Mouse (Mus musculus) MEL (cell line): Measurements from ENCODE around the gene Vmn1r31. TPM values are rescaled to one million over a fixed set of nuclear protein-coding genes. Genes with fewer than 3 reads are reported as not detected.

Experiments
- DNase-seq: peaks from one replicate; pipeline ENCODE4 v3.0.0; 2011; ENCODE audit warnings: low read depth, low spot score
- H3K27ac ChIP-seq: 2 replicates; pipeline ENCODE4 v1.5.1; 2012; ENCODE audit warnings: low read depth, mild to moderate bottlenecking, control low read depth, low read length, moderate library complexity; ENCODE audit not compliant: control insufficient read depth
- H3K27me3 ChIP-seq, 2 experiments: fragments of 150-350 bp in 1 of 2; sonication (generic) in 1 of 2; 2 replicates each; pipeline ENCODE4 v1.6.1; 2012; ENCODE audit warnings: low read length in 2 of 2, mild to moderate bottlenecking in 2 of 2, improper control_type of control experiment in 1 of 2, moderate library complexity in 1 of 2; ENCODE audit not compliant: insufficient read depth in 2 of 2, control insufficient read depth in 1 of 2
- H3K36me3 ChIP-seq, 2 experiments: 2 replicates each; pipeline ENCODE4 v1.6.1; 2012 to 2014; ENCODE audit warnings: low read length in 2 of 2, improper control_type of control experiment in 1 of 2, inconsistent platforms in 1 of 2, mild to moderate bottlenecking in 1 of 2; ENCODE audit not compliant: insufficient read depth in 2 of 2, control insufficient read depth in 1 of 2
- H3K4me1 ChIP-seq, 2 experiments: fragments of 150-350 bp in 1 of 2; sonication (generic) in 1 of 2; 2 replicates each; pipeline ENCODE4 v1.6.1; 2012; ENCODE audit warnings: low read length in 2 of 2, improper control_type of control experiment in 1 of 2, mild to moderate bottlenecking in 1 of 2; ENCODE audit not compliant: insufficient read depth in 2 of 2, control insufficient read depth in 1 of 2
- H3K4me3 ChIP-seq, 2 experiments: fragments of 150-350 bp in 1 of 2; sonication (generic) in 1 of 2; 2 replicates each; pipeline ENCODE4 v1.5.1; 2012; ENCODE audit warnings: low read depth in 2 of 2, low read length in 2 of 2, mild to moderate bottlenecking in 2 of 2, moderate library complexity in 2 of 2, control low read depth in 1 of 2, improper control_type of control experiment in 1 of 2; ENCODE audit not compliant: control insufficient read depth in 1 of 2, insufficient read depth in 1 of 2
- H3K79me2 ChIP-seq: 2 replicates; pipeline ENCODE4 v1.6.1; 2012; ENCODE audit warnings: mild to moderate bottlenecking, low read length, moderate library complexity; ENCODE audit not compliant: control insufficient read depth, poor library complexity, insufficient read depth
- H3K9ac ChIP-seq: 2 replicates; pipeline ENCODE4 v1.6.1; 2012; ENCODE audit warnings: low read depth, mild to moderate bottlenecking, control low read depth, low read length, moderate library complexity; ENCODE audit not compliant: control insufficient read depth, poor library complexity, severe bottlenecking
- H3K9me3 ChIP-seq: fragments of 150-350 bp; sonication (generic); replicated peaks from 2 replicates; pipeline ENCODE4 v1.6.1; 2012; ENCODE audit warnings: mild to moderate bottlenecking, low read length, improper control_type of control experiment, moderate library complexity; ENCODE audit not compliant: insufficient read depth
- BHLHE40 ChIP-seq: IDR thresholded peaks from 2 replicates; pipeline ENCODE4 v1.6.1; 2012; ENCODE audit warnings: low read depth, mild to moderate bottlenecking, inconsistent platforms, low read length, improper control_type of control experiment, borderline replicate concordance
- CHD2 ChIP-seq: IDR thresholded peaks from 2 replicates; pipeline ENCODE4 v1.6.1; 2011; ENCODE audit warnings: low read length, improper control_type of control experiment
- CTCF ChIP-seq, 3 experiments: IDR thresholded peaks in 2 of 3; conservative IDR thresholded peaks in 1 of 3; 2 replicates each; pipeline ENCODE4 v1.5.1; 2011 to 2012; ENCODE audit warnings: low read length in 3 of 3, low read depth in 2 of 3, mild to moderate bottlenecking in 2 of 3, improper control_type of control experiment in 1 of 3, inconsistent platforms in 1 of 3, mixed read lengths in 1 of 3, moderate library complexity in 1 of 3; ENCODE audit not compliant: control insufficient read depth in 1 of 3, insufficient read depth in 1 of 3, poor library complexity in 1 of 3, severe bottlenecking in 1 of 3
- ETS1 ChIP-seq: IDR thresholded peaks from 2 replicates; pipeline ENCODE4 v1.6.1; 2012; ENCODE audit warnings: low read depth, mild to moderate bottlenecking, inconsistent platforms, low read length, improper control_type of control experiment, moderate library complexity
- GABPA ChIP-seq: IDR thresholded peaks from 2 replicates; pipeline ENCODE4 v1.6.1; 2012; ENCODE audit warnings: low read depth, mild to moderate bottlenecking, inconsistent platforms, low read length, improper control_type of control experiment, moderate library complexity
- GATA1 ChIP-seq: IDR thresholded peaks from 2 replicates; pipeline ENCODE4 v1.6.1; 2011; ENCODE audit warnings: low read depth, low read length, improper control_type of control experiment
- KAT2A ChIP-seq: conservative IDR thresholded peaks from 2 replicates; pipeline ENCODE4 v1.6.1; 2012; ENCODE audit warnings: low read depth, low read length, improper control_type of control experiment, inconsistent platforms
- MAFK ChIP-seq: IDR thresholded peaks from 2 replicates; pipeline ENCODE4 v1.6.1; 2011; ENCODE audit warnings: low read depth, mild to moderate bottlenecking, low read length, improper control_type of control experiment, borderline replicate concordance
- MAX ChIP-seq: IDR thresholded peaks from 2 replicates; pipeline ENCODE4 v1.6.1; 2011; ENCODE audit warnings: low read length, improper control_type of control experiment
- MEF2A ChIP-seq: IDR thresholded peaks from 2 replicates; pipeline ENCODE4 v1.6.1; 2014; ENCODE audit warnings: low read depth, mild to moderate bottlenecking, inconsistent platforms, low read length, improper control_type of control experiment; ENCODE audit not compliant: poor library complexity, insufficient replicate concordance, severe bottlenecking; ENCODE audit errors: extremely low read depth
- MYB ChIP-seq: IDR thresholded peaks from 2 replicates; pipeline ENCODE4 v1.6.1; 2011; ENCODE audit warnings: mild to moderate bottlenecking, low read depth, low read length, improper control_type of control experiment
- MYC ChIP-seq: IDR thresholded peaks from 2 replicates; pipeline ENCODE4 v1.6.1; 2011; ENCODE audit warnings: low read depth, mild to moderate bottlenecking, low read length, improper control_type of control experiment, moderate library complexity
- NELFE ChIP-seq: IDR thresholded peaks from 2 replicates; pipeline ENCODE4 v1.6.1; 2011; ENCODE audit warnings: low read depth, low read length, improper control_type of control experiment
- POLR2AphosphoS5 ChIP-seq: IDR thresholded peaks from 2 replicates; pipeline ENCODE4 v1.6.1; 2012; ENCODE audit warnings: low read depth, borderline replicate concordance, mild to moderate bottlenecking, inconsistent platforms, low read length, moderate library complexity, mixed read lengths
- SMC3 ChIP-seq: IDR thresholded peaks from 2 replicates; pipeline ENCODE4 v1.6.1; 2011; ENCODE audit warnings: low read depth, low read length, improper control_type of control experiment
- TAL1 ChIP-seq: IDR thresholded peaks from 2 replicates; pipeline ENCODE4 v1.6.1; 2012; ENCODE audit warnings: mild to moderate bottlenecking, inconsistent platforms, low read length, moderate library complexity, mixed read lengths
- TCF12 ChIP-seq: IDR thresholded peaks from 2 replicates; pipeline ENCODE4 v1.6.1; 2014; ENCODE audit warnings: low read depth, mild to moderate bottlenecking, inconsistent platforms, low read length, improper control_type of control experiment, moderate library complexity
- USF1 ChIP-seq: IDR thresholded peaks from 2 replicates; pipeline ENCODE4 v1.6.1; 2014; ENCODE audit warnings: low read depth, mild to moderate bottlenecking, inconsistent platforms, low read length, improper control_type of control experiment, moderate library complexity
- USF2 ChIP-seq, 2 experiments: IDR thresholded peaks; 2 replicates each; pipeline ENCODE4 v1.6.1; 2011 to 2012; ENCODE audit warnings: improper control_type of control experiment in 2 of 2, low read length in 2 of 2, borderline replicate concordance in 1 of 2, inconsistent platforms in 1 of 2, low read depth in 1 of 2, mild to moderate bottlenecking in 1 of 2; ENCODE audit not compliant: insufficient read depth in 1 of 2
- ZC3H11A ChIP-seq: IDR thresholded peaks from 2 replicates; pipeline ENCODE4 v1.6.1; 2012; ENCODE audit warnings: low read depth, mild to moderate bottlenecking, inconsistent platforms, low read length, improper control_type of control experiment
- ZMIZ1 ChIP-seq: IDR thresholded peaks from 2 replicates; pipeline ENCODE4 v1.6.1; 2012; ENCODE audit warnings: low read depth, mild to moderate bottlenecking, inconsistent platforms, low read length, improper control_type of control experiment, moderate library complexity
- polyA plus RNA-seq, 2 experiments: library from polyadenylated mRNA; stranded (reverse) in 1 of 2; unstranded in 1 of 2; fragments of >175 nt in 1 of 2; fragments of >200 nt in 1 of 2; gene quantifications; 2 replicates each; pipeline versions ENCODE4 v1.2.1 to v1.2.4; 2012; ENCODE audit warnings: low replicate concordance in 2 of 2, low read depth in 1 of 2; ENCODE audit not compliant: insufficient read length in 2 of 2, insufficient read depth in 1 of 2, missing spikeins in 1 of 2
- total RNA-seq: library from RNA; depleted of rRNA; stranded (reverse); fragments of 300-350 nt; gene quantifications from 2 replicates; pipeline ENCODE4 v1.2.3, GENCODE M21; 2012; rRNA removed

The Vmn1r31 gene
- total RNA-seq (not detected in 2 replicates), polyA plus RNA-seq (not detected)

DNA sequence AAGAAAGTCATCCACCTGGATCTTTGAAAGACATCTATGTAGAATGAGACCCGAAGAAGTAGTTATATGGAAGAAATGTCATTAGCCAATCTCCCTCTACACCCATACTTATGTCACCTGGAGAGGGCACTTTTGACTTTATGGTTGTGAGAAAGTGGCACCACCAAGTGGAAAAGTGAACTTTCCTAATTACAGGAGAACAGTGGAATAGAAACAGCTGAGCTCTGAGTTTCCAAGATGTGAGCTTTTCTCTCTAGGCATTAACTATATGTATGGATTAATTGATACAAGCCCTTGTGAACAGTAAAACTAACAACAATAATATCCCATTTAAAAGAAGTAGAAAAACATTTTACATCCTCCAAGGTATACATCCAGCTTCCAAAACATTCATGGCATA is at the start of gene Vmn1r31:
Gene Vmn1r31, minus strand, starts transcription at position 101 of the 400 bp plus-strand sequence.
- TF ChIP-seq MAX (no peak), MEF2A (no peak), ETS1 (no peak), ZMIZ1 (no peak), BHLHE40 (no peak), CHD2 (no peak), KAT2A (no peak), MAFK (no peak), POLR2AphosphoS5 (no peak), ZC3H11A (no peak), USF2 (IDR thresholded peaks at IDR 0.05; ENCODE audit: borderline replicate concordance in 1 of 2, insufficient read depth in 1 of 2, low read depth in 1 of 2, low read length in 2 of 2) (no peak)
- Histone ChIP-seq H3K9ac (no peak within 1 kb of the TSS), H3K27ac (no peak within 1 kb of the TSS), H3K4me1 (no peaks in the 10 kb centered on the region), H3K9me3 (no peaks in the 10 kb centered on the region), H3K4me3 (no peak within 1 kb of the TSS), H3K79me2 (no peaks in the 10 kb centered on the region), H3K36me3 (no peaks in the 10 kb centered on the region), H3K27me3 (no peaks in the 10 kb centered on the region)
- DNase-seq: no peak

- no peak within 1 kb of the TSS for H3K27ac ChIP-seq
- TF ChIP-seq USF1: no peak
- TF ChIP-seq TAL1: no peak
- TF ChIP-seq TCF12: no peak
- no peak for TF ChIP-seq ZMIZ1
- no peak for TF ChIP-seq MYC
- TF ChIP-seq SMC3: no peak
- TF ChIP-seq USF2 (IDR thresholded peaks at IDR 0.05; ENCODE audit: borderline replicate concordance in 1 of 2, insufficient read depth in 1 of 2, low read depth in 1 of 2, low read length in 2 of 2): no peak
- TF ChIP-seq CTCF (IDR thresholded peaks at IDR 0.05 in 2 of 3, conservative IDR thresholded peaks at IDR 0.05 in 1 of 3; ENCODE audit: control insufficient read depth in 1 of 3, insufficient read depth in 1 of 3, low read depth in 2 of 3, low read length in 3 of 3, poor library complexity in 1 of 3, severe bottlenecking in 1 of 3): no peak
- no peak for TF ChIP-seq MAFK
- TF ChIP-seq NELFE: no peak
- TF ChIP-seq MAX: no peak
- no peak for TF ChIP-seq MYB
- TF ChIP-seq ETS1: no peak
- TF ChIP-seq KAT2A: no peak
- TF ChIP-seq GATA1: no peak
- no peak for TF ChIP-seq BHLHE40
- TF ChIP-seq GABPA: no peak
- H3K79me2 ChIP-seq: no peaks in the 10 kb centered on the region
- H3K9me3 ChIP-seq: no peaks in the 10 kb centered on the region
- no peak within 1 kb of the TSS for H3K9ac ChIP-seq
- DNase-seq: no peak
- no peak within 1 kb of the TSS for H3K4me3 ChIP-seq
- no peaks in the 10 kb centered on the region for H3K4me1 ChIP-seq
- no peaks in the 10 kb centered on the region for H3K36me3 ChIP-seq
- H3K27me3 ChIP-seq: no peaks in the 10 kb centered on the region
Measured at GRCm38 (mm10) chr6:58443285-58443684, 31.8 kb downstream of the Vmn1r31 start, which contains the start of gene Vmn1r30. Vmn1r30 (minus strand) TSS chr6:58443385.
